Mouse (Mus musculus): ENCODE data around the gene Angptl7. TPM values are rescaled to one million over a fixed set of nuclear protein-coding genes. Genes with fewer than 3 reads are reported as not detected.
A peak's percentile ranks its signal among the peaks of the same experiment; 100 is the strongest.

Angptl7 gene
- total RNA-seq, 4 experiments from 2014 or later: 0.87 to 2.9 (median 1.4) TPM

DNA sequence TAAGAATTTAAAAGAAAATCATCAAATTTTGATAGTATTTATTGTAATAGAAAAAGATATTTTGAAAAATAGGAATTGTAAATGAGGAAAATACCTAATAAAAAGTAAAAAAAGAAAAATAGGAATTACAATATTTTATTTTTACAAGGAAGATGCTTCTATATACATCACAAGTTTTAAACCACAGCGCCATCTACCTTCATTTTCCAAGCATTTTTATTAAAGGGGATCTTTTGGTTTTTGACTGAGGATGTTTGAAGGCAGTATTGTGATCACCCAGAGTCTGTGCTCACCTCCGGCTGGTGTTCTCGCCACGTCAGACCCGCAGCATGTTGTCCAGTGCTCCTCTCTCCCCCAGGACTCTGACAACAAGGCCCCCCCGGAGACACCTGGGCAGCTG, 5.1 kb downstream of the Angptl7 start:
- DNase-seq: no peak

DNA sequence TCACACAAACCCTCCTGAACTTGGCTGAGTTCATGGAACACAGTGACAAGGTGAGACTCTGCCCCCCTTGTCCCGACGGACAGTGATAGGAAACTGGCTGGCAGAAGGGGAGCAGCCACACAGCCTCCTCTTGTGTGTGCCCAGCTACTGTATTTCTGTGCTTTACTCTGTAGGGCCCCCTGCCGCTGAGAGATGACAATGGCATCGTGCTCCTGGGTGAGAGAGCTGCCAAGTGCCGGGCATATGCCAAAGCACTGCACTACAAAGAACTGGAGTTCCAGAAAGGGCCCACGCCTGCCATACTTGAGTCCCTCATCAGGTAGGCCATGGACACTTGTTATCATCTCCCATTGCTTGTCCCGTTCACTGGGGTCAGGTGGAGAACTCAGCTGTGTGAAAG, 8.8 kb downstream of the Angptl7 start:
- no peak for DNase-seq

DNA sequence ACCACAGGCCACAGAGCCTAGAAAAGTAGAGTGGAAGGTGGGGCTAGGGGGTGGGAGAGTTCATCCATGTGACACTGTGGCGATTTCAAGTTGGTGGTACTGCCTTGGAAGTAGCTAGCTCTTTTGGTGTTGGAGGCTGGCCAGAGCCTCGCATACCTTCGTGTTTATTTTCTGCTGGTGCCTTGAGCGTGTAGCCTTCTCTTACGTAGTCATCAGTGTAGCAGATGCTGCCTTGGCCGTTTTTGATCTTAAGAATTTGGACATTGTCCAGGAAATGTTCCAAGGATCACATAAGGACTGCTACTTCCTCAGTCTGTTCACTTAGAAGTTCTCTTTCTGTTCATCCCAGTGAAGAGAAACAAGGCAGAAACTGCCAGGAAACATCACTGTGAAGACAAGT, 9.8 kb downstream of the Angptl7 start:
- no peak for DNase-seq

DNA sequence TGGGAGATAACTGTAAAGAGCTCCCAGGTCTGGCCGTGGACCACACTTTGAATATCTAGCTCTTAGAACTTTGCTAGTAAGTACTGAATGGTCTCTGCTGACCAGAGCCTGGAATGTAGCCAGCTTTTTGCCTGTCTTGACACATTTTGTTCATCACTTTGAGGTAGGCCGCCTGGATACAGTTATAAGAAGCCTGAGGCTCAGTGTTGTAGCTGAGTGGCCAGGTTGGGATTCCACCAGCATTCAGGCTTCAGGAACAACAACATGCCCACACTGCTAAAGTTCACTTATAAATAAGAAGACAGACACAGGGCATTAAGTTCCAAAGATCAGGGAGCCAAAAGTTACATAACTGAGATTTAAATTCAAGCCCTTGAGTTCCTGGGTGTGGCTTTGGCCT, 12.4 kb downstream of the Angptl7 start:
- no peak for DNase-seq

DNA sequence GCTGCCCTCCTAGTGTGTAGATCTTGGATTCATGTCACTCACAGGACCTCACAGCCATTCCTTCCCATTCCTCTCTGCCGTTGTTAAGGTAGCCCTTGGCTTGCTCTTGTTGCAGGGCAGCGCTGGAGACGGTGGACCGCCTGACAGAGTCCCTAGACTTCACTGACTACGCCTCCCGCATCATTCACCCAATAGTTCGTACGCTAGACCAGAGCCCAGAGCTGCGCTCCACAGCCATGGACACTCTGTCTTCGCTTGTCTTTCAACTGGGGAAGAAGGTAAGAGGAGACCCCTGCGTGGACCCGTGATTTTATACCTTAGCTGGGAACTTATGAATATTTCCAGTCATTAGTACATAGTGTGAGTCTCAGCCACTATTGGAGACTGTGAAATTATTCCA, 15.7 kb downstream of the Angptl7 start:
- DNase-seq: no peak

DNA sequence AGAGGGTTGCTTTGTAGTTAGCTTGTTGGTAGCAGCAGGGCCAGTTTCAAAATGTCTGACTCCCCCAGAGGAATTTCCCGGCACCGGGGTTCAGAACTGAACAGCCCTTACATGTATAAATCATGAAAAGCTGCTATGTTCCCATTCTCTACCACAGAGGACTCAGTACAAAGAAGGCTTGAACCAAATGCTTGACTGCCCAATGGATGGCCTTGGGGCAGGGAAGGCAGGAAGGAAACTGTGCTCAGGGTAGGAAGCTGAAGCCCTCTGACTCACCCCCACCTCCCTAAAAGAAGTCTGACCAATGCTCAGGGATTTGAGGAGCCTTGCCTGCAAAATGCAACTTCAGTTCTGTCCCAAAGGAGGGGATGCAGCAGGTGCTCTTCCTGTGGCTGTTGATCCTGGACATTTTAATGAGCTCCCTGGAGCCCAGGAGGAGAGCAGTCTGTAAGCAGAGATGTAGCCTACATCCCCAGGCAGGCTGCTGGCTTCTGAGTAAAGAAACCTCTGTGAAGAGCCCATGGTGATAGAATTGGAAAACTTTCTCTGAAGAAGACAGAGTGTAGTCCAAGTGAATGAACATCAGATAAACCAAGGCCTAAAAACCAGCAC, 18.6 kb downstream of the Angptl7 start:
- DNase-seq: no peak

DNA sequence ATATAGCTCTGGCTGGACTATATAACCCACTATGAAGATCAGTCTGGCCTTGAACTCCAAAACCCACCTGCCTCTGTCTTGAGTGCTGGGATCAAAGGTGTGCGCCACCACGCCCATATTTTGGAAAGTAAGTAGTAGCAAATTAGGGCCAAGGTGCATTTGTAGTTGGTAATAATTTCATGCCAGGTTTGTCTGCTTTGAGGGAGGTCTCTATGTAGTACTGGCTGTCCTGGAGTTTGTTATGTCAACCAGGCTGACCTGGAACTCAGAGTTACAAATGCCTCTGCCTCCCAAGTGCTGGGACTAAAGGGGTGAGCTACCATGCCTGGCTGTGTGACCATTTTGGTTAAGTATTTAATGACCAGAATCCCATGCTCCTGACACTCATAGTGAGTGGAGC, 20.0 kb downstream of the Angptl7 start:
- DNase-seq: no peak

DNA sequence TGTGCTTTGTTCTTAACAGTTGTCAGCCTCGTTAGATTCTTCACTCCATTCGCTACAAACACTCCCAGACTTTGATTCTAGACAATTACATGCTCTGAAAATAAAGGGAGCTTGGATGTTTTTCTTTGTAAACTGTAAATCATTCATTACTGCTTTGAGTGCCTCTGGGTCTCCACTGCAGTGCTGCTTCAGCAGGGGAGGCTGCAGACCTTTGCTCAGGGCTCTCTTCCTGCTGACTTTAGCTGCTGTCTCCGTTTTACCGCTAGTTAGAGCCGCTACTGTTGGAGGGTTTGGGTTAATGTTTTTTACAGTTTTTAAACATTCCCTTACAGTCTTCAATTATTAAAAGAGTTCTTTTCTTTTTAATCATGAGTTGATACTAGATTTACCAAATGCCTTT, 26.8 kb downstream of the Angptl7 start:
- DNase-seq: no peak

DNA sequence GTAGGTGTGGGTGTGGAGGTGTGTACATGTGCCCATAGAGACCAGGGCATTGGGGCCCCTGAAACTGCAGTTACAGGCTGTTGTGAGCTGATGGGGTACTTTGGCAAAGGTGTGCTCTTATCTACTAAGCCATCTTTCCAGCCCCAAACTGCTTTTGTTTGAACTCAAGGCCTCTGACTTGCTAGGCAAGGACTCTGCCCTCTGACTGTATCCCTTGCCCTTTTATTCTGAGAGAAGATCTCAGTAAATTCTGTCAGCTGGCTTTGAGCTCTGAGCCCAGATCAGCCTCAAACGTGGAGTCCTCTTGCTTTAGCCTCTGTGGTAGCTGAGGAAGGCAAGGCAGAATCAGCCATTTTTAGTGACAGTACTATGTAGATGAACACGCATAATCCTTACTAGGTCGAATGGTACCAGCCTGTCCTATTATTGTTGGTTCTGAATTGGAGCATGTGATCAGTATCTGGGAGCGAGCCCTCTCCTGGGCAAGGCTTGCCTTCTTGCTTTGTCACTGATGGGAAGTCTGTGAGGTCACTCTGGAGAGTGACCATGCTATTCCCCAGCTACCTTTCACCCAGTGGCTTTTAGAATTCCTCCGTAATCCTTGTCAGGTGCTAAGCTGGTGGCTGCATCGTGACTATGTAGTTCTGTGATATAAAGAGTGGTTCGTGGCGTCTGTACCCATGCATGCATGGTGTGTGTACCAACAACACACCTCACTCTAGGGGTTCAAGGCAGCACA, 27.7 kb downstream of the Angptl7 start:
- DNase-seq: no peak

DNA sequence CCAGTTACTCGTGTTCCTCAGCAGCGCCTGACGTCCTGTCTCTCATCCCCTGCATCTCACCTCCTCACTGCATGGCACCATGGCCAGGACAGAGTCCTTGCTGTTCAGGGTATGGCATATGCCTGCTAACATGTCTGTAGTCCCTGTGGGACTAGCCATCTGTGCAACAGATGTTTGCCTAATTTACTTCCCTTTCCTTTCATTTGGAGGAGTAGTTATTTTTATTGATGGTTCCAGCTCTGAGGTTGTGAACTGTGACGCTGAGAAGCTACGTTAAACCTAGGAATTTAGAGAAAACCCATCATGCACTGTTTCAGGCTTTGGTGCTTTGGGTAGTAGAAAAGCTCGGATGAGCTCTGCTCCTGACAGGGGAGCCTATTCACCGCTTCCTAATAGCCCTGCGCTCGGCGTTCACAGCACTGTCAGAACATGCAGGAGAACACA, 28.9 kb downstream of the Angptl7 start:
- DNase-seq: no peak

DNA sequence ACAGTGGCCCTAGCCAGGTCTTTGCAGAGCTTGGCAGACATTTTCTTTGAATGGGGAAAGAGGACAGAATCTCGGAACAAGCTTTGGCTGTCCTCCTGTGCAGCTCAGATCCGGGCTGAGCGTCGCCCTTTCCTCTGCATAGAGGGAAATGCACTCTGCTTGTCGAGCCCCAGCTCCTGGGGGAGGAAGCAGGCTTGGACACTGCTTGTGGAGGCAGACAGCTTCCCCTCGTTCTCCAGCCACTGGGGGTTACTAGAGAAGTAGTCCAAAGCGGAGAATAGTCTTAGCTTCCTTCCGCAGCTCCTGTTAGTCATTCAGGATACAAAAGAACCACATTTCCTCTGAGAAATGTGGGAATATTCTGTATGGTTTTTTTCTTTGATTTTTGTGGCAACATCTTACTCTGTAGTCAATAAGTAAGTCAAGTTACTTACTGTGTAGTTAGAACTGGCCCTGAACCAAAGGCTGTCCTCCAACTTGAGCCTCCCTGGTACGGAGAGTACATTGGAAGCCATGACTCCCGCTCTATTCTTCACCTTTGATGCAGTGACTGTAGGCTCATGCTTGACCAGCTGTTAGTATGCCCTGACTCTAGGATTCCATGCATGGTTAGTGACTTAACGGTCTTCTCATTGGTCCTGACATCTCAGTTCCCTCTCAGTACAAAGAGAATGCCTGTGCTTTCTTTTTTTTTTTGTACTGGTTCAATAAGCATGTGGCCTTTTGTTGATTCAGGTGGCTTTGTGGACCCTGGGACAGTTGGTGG, 30.6 kb downstream of the Angptl7 start:
- no peak for DNase-seq

DNA sequence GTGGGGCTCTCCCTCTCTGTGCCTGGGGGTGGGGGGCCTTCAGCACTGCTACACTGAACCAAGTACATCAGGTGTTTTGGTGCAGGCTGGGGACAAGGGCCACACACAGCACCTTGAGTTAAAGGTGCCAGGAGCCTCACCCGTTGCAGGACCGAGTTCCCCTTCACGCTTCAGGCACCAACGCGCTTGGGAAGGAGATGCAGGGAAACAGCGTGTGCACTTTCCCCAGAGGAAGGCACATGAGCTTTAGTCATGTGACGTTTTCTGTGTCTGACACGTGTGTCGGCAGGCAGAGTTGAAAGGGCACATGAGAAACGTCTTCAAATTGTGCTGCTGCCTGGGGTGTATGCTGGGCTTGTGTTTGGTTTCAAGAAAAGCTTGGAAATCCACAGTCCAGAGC, 31.9 kb downstream of the Angptl7 start:
- no peak for DNase-seq

DNA sequence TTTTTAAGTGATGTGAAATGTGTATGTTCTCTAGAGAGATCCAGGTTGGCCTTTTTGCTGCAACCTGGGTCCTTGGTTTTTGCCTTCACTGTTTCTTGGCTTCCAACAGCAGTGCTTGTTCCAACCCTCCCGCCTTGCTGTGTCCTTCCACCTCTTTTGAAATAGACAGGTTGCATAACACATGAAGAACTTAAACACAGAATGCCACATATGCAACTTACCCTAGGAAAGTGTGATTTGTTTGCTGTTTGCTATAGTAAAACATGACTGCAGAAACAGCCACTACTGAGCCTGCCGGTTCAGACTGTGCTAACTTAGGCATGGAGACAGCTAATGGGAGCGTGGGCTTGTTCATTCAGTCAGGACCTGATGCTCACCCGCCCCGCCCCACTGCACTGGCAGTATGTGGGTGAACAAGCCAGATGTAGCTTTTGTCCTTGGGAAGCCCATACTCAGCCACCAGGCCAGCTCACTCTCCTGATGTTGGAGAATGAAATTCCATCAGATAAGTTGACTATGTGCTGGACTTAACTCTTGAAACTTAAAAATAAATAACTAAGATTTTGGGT, 33.7 kb downstream of the Angptl7 start:
- DNase-seq: peak; percentile 49

DNA sequence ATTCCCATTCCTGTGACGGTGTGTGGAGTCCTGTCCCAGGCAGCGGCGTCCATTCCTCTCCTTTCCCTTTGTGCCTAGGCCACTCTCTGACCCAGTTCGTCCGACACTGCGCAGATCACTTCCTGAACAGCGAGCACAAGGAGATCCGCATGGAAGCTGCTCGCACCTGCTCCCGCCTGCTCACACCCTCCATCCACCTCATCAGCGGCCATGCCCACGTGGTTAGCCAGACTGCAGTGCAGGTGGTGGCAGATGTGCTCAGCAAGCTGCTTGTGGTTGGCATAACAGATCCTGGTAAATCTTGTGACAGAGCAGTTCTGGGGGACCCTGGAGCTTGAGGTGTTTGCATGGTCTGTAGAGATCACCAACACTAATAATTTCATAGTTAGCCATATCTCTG, 35.4 kb downstream of the Angptl7 start:
- DNase-seq: no peak

DNA sequence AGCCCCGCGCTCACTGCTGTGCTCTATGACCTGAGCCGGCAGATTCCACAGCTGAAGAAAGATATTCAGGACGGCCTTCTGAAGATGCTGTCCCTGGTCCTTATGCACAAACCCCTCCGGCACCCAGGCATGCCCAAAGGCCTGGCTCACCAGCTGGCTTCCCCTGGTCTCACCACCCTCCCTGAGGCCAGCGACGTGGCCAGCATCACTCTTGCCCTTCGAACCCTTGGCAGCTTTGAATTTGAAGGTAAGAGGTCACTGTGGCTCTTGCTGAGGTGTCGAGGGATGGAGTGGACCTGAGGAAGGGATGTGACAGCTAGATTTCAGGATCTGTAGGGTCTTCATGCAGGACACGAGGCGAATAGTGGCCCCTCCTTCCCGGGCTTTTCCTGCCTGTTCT, 36.0 kb downstream of the Angptl7 start:
- no peak for DNase-seq

DNA sequence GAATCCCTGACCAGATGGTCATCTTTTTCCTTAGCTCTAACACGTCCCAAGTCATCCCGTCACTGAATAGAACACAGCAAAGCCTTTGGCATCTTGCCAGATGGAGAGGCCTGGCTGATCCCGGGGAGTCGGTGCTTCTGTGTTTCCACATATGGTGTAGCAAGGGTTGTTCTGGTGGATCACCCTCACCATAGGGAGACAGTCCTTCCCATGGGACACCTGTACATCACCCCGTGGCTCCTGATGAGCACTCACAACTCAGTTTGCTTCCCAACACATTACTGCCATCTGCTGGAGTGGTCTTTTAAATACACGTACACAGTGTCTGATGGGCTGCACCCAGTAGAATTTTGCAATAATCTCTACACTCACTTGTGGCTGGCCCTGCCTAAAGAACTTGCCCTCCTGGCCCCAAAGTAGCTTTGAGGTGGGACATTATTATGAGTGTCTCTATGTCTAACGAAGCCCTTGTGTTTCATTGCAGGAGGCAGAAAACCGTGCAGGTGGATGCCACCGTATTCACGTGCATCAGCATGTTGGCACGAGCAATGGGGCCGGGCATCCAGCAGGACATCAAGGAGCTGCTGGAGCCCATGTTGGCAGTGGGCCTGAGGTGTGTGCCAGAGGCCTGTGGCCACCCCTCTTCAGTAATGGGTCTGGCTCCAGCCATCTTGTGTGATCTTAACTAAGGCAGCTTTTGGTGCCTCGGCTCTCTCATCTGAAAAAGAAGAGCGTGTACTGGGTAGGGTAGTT, 36.9 kb downstream of the Angptl7 start:
- no peak for DNase-seq

DNA sequence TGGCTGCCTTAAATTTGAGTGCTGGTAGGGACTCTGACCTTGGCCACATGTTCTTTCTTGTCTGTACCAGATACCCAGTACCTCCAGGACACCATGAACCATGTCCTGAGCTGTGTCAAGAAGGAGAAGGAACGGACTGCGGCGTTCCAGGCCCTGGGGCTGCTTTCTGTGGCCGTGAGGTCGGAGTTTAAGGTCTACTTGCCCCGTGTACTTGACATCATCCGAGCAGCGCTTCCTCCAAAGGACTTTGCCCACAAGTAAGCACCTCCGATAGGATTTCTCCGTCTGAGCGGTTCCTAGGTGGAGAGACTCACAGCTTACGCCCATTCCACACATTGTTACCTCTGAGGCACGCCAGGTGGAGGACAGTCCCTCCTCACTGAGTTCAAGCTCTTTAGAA, 37.5 kb downstream of the Angptl7 start:
- no peak for DNase-seq

DNA sequence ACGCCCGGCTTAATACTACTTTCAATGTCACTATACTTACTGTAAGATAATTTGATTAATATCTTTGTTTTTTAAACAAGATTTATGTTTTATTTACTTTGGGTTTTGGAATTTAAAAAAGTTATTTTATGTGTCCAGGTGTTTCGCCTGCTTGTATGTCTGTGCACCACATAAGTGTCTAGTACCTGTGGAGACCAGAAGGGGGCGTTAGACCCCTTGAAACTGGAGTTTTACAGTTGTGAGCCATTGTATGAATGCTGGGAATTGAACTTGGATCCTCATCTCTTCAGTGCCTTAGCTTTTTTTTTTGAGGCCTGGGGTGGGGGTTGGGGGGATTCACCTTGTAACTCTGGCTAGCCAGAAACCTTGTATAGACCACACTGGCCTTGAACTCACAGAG, 38.5 kb downstream of the Angptl7 start:
- DNase-seq: no peak

DNA sequence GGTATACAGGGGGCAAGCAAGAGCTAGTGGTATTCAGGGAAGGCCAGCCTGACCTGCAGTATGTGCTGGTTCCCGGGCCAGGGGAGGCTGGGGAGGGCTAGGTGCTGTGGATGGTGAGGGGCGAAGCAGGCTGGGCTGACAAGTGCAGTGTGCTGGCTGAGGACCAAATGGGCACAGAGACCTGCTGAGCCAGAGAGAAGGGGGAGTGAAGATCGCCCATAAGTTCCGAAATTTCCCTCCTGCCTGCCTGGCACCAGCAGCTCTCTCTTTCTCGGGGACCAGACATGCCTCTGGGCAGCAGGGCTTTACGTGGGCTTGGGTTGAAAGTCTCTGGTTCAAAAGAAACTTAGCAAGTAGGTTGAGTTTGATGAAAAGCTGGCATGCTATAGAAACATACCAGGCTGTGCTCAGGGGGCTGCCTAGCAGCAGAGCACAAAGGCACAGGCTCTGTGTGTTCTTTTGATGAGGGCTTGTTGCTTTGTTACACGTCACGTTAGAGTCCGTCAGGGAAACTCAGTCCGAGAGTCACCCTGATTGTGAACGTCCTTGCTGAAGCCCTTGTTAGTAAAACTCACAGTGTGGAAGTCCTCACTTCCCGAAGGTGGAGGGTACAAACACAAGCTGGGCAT, 39.5 kb downstream of the Angptl7 start:
- DNase-seq: no peak

DNA sequence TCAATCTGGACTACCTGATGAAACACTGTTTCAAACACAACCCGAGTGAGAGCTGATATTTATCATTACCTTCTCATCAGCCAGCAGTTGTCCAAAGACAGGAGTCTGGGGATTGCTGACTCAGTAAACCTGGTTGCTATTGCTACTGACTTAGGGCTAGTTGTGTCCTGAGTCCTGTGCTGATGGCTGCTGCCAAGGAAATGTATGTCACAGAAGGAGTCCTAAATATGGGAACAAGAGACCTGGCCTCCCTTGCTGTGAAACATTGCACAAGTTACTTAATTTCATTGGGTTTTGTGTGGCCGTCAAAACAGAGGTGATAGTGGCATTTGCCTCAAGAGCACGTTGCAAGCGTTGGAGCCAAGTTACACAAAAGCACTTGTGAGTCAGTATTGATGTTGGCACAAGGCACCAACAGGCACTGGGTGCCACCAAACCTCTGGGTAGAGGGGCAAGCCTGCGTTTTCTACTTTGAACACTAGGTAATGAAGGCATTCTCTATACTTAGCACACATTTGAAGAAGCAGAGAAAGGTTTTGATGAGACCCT, 44.7 kb downstream of the Angptl7 start:
- DNase-seq: no peak

DNA sequence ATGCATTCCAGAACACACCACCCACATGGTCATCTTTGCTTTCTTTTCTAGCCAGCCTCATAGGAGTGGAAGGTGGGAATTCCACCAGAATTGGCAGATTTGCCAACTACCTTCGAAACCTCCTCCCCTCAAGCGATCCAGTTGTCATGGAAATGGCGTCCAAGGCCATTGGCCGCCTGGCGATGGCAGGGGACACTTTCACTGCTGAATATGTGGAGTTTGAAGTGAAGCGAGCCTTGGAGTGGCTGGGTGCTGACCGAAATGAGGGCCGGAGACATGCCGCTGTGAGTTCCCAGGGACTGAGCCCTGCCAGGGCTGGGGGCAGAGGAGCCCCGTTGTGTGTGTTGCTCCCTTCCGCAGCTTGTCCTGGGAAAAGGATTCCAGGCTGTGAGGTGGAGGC, 46.6 kb downstream of the Angptl7 start:
- no peak for DNase-seq

DNA sequence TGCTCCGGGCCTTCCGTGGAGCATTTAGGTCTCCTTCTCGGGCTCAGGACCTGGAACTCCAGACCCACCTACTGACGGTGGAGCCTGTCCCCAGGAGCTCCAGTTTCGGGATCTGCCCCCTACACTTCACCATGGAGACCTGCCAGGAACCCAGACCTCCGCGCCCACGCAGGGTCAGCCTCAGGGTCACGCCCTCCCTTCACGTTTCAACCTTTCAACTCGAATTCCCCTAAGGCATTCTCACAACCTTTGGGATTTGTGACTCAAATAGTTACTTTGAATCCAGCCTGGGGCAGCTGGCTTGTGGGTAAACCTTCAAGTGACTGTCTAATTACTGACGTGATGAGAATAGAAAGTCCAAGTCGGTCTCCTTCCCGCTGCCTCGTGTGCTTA, 51.4 kb downstream of the Angptl7 start:
- DNase-seq: peak; percentile 41
